Mouse (Mus musculus): ENCODE results near the gene Ppil2.

Gene Ppil2

DNA sequence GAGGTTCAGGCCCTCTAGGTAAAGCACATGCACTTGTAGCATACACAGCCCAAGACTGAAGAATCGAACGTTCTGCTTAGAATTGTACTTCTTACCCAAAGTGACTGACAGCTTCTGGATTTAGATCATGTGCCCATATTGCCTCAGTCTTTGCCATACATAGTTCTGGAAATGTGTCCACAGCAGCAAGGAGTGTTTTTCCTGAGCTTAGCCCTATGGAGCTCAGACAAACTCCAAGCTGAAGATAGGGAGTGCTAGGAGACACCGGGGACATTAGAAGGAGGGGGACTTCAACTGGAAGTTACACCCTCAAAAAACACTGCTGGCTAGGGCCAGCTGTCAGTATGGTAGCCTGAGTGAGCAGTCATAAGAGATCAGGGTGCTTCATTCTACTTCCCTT lies 70.3 kb downstream of the Ppil2 start:
- DNase-seq (ENCODE audit: low spot score in 2 of 2): no peak
